Mouse (Mus musculus) left cerebral cortex, adult 8-10 months (tissue): ENCODE measurements at regions not wholly inside any gene's neighbourhood (a gene's known extent, or its start where the extent isn't known, plus 50 kb on each side); places are given as distances from the start of the nearest gene placed in this dataset.

Source experiments
- DNase-seq, 2 experiments: peaks; one replicate each; pipeline ENCODE4 v3.0.0; 2022; ENCODE audit warnings: low spot score in 2 of 2

- no peak for DNase-seq
Measured at GRCm38 (mm10) chr13:106738011-106738410, 198.7 kb downstream of the Ipo11 start.

- DNase-seq, result peak in 1 of 2 experiments; percentile 42
Measured at GRCm38 (mm10) chr13:106734323-106734722, 202.4 kb downstream of the Ipo11 start.

GRCm38 (mm10) chr13:106732906-106733305, 203.9 kb downstream of the Ipo11 start:
- DNase-seq, result no peak

- DNase-seq, result peak in 1 of 2 experiments; percentile 49
Measured at GRCm38 (mm10) chr13:106723315-106723714, 213.4 kb downstream of the Ipo11 start.

GRCm38 (mm10) chr13:106721167-106721566, 215.6 kb downstream of the Ipo11 start:
- DNase-seq, result no peak

- no peak for DNase-seq
Measured at GRCm38 (mm10) chr13:106715771-106716170, 221.0 kb downstream of the Ipo11 start.

GRCm38 (mm10) chr13:106715234-106715633, 221.5 kb downstream of the Ipo11 start:
- no peak for DNase-seq

GRCm38 (mm10) chr13:106710580-106710979, 226.2 kb downstream of the Ipo11 start:
- no peak for DNase-seq

- no peak for DNase-seq
Measured at GRCm38 (mm10) chr13:106700376-106700775, 236.4 kb downstream of the Ipo11 start.

- DNase-seq, result no peak
Measured at GRCm38 (mm10) chr13:106699957-106700356, 236.8 kb downstream of the Ipo11 start.

GRCm38 (mm10) chr13:106691787-106692571, 244.8 kb downstream of the Ipo11 start:
- no peak for DNase-seq

GRCm38 (mm10) chr13:106690125-106690524, 246.6 kb downstream of the Ipo11 start:
- no peak for DNase-seq

- no peak for DNase-seq
Measured at GRCm38 (mm10) chr13:106689618-106690017, 247.1 kb downstream of the Ipo11 start.

- DNase-seq, result no peak
Measured at GRCm38 (mm10) chr13:106689051-106689450, 247.7 kb downstream of the Ipo11 start.

- DNase-seq, result no peak
Measured at GRCm38 (mm10) chr13:106669665-106670064, 267.1 kb downstream of the Ipo11 start.

- no peak for DNase-seq
Measured at GRCm38 (mm10) chr13:106662195-106662594, 274.6 kb downstream of the Ipo11 start.

- no peak for DNase-seq
Measured at GRCm38 (mm10) chr13:106649363-106649762, 287.4 kb downstream of the Ipo11 start.

GRCm38 (mm10) chr13:106643302-106643975, 293.3 kb downstream of the Ipo11 start:
- no peak for DNase-seq

GRCm38 (mm10) chr13:106638706-106639385, 297.9 kb downstream of the Ipo11 start:
- no peak for DNase-seq

- DNase-seq, result no peak
Measured at GRCm38 (mm10) chr13:106591729-106592128, 345.0 kb downstream of the Ipo11 start.

GRCm38 (mm10) chr13:106567658-106568359, 368.9 kb downstream of the Ipo11 start:
- DNase-seq, result no peak

GRCm38 (mm10) chr13:106562588-106562987, 374.2 kb downstream of the Ipo11 start:
- no peak for DNase-seq
